Mouse (Mus musculus) CH12.LX (cell line): ENCODE results near the gene Kif13a. TPM values are rescaled to one million over a fixed set of nuclear protein-coding genes. Genes with fewer than 3 reads are reported as not detected.

Experiments used
- DNase-seq: peaks from one replicate; pipeline ENCODE4 v3.0.0-alpha.2; 2013; ENCODE audit errors: extremely low read depth
- H3K27ac ChIP-seq: 2 replicates; pipeline ENCODE4 v1.5.1; 2012; ENCODE audit warnings: low read depth, mild to moderate bottlenecking, control low read depth, moderate library complexity; ENCODE audit not compliant: insufficient read depth
- H3K27me3 ChIP-seq: replicated peaks from 2 replicates; pipeline ENCODE3; 2012; ENCODE audit warnings: inconsistent platforms
- H3K36me3 ChIP-seq, 2 experiments: replicated peaks in 1 of 2; 2 replicates each; pipeline versions ENCODE3 to v1.6.1; 2012; ENCODE audit warnings: inconsistent platforms in 1 of 2, low read length in 1 of 2, mild to moderate bottlenecking in 1 of 2, mixed read lengths in 1 of 2, moderate library complexity in 1 of 2; ENCODE audit not compliant: control insufficient read depth in 1 of 2, insufficient read depth in 1 of 2
- H3K4me1 ChIP-seq, 2 experiments: 2 replicates each; pipeline ENCODE4 v1.6.1; 2012; ENCODE audit warnings: inconsistent platforms in 1 of 2, moderate library complexity in 1 of 2; ENCODE audit not compliant: insufficient read depth in 2 of 2, control insufficient read depth in 1 of 2
- H3K4me2 ChIP-seq: 2 replicates; pipeline ENCODE4 v1.6.1; 2012; ENCODE audit warnings: low read depth, mild to moderate bottlenecking, control low read depth; ENCODE audit not compliant: poor library complexity, insufficient read depth, severe bottlenecking
- H3K4me3 ChIP-seq, 3 experiments: fragments of 150-350 bp in 1 of 3; sonication (generic) in 1 of 3; replicated peaks in 1 of 3; 2 replicates each; pipeline versions ENCODE3 to v1.5.1; 2011 to 2012; ENCODE audit warnings: low read depth in 2 of 3, low read length in 2 of 3, mild to moderate bottlenecking in 2 of 3, moderate library complexity in 2 of 3, control low read depth in 1 of 3, improper control_type of control experiment in 1 of 3, inconsistent platforms in 1 of 3, mixed read lengths in 1 of 3; ENCODE audit not compliant: poor library complexity in 1 of 3
- H3K79me2 ChIP-seq: replicated peaks from 2 replicates; pipeline ENCODE4 v1.6.1; 2012; ENCODE audit warnings: mild to moderate bottlenecking, moderate library complexity; ENCODE audit not compliant: control insufficient read depth, poor library complexity, insufficient read depth, severe bottlenecking; ENCODE audit errors: extremely low read depth
- H3K9ac ChIP-seq: 2 replicates; pipeline ENCODE4 v1.6.1; 2012; ENCODE audit warnings: low read depth, mild to moderate bottlenecking, control low read depth, moderate library complexity; ENCODE audit not compliant: insufficient read depth
- H3K9me3 ChIP-seq: replicated peaks from 2 replicates; pipeline ENCODE3; 2012; ENCODE audit warnings: low read length, inconsistent platforms, mixed read lengths
- EP300 ChIP-seq: IDR thresholded peaks from 2 replicates; pipeline ENCODE4 v1.6.1; 2011; ENCODE audit warnings: low read length, improper control_type of control experiment
- HCFC1 ChIP-seq: IDR thresholded peaks from 2 replicates; pipeline ENCODE4 v1.6.1; 2012; ENCODE audit warnings: low read depth, mild to moderate bottlenecking, inconsistent platforms, low read length, improper control_type of control experiment
- JUND ChIP-seq: conservative IDR thresholded peaks from 2 replicates; pipeline ENCODE4 v1.6.1; 2011; ENCODE audit warnings: low read depth, low read length, improper control_type of control experiment
- MAFK ChIP-seq: IDR thresholded peaks from 2 replicates; pipeline ENCODE4 v1.6.1; 2011; ENCODE audit warnings: low read length, improper control_type of control experiment; ENCODE audit not compliant: insufficient replicate concordance
- MAZ ChIP-seq: IDR thresholded peaks from 2 replicates; pipeline ENCODE4 v1.6.1; 2012; ENCODE audit warnings: low read depth, mild to moderate bottlenecking, inconsistent platforms, low read length, improper control_type of control experiment, moderate library complexity
- MEF2A ChIP-seq: IDR thresholded peaks from 2 replicates; pipeline ENCODE4 v1.6.1; 2014; ENCODE audit warnings: low read depth, mild to moderate bottlenecking, inconsistent platforms, low read length, improper control_type of control experiment, borderline replicate concordance
- MYC ChIP-seq: IDR thresholded peaks from 2 replicates; pipeline ENCODE4 v1.6.1; 2011; ENCODE audit warnings: low read depth, mild to moderate bottlenecking, improper control_type of control experiment, low read length
- NELFE ChIP-seq: IDR thresholded peaks from 2 replicates; pipeline ENCODE4 v1.6.1; 2011; ENCODE audit warnings: low read depth, low read length, improper control_type of control experiment
- SMC3 ChIP-seq: IDR thresholded peaks from 2 replicates; pipeline ENCODE4 v1.6.1; 2011; ENCODE audit warnings: low read depth, low read length, improper control_type of control experiment
- TCF12 ChIP-seq: IDR thresholded peaks from 2 replicates; pipeline ENCODE4 v1.6.1; 2014; ENCODE audit warnings: low read depth, mild to moderate bottlenecking, inconsistent platforms, low read length, improper control_type of control experiment
- ZKSCAN1 ChIP-seq: IDR thresholded peaks from 2 replicates; pipeline ENCODE4 v1.6.1; 2012; ENCODE audit warnings: low read depth, inconsistent platforms, low read length, improper control_type of control experiment, borderline replicate concordance
- dilution Hi-C: fragments of 300-500 bp; cut with MboI; formaldehyde crosslinking; loops from 2 replicates; pipeline ENCODE4 v1.14.3; 2020; ENCODE audit warnings: low sequenced_read_pairs; ENCODE audit not compliant: extremely low pct_unique_long_range_greater_than_20kb, extremely low pct_ligation_motif_present
- in situ Hi-C: fragments of 300-500 bp; cut with MboI; formaldehyde crosslinking; loops from 3 replicates; pipeline ENCODE4 v1.14.3; 2019; ENCODE audit warnings: low sequenced_read_pairs, low pct_ligation_motif_present, low pct_unique_long_range_greater_than_20kb, mixed read lengths
- polyA plus RNA-seq: library from polyadenylated mRNA; unstranded; fragments of >175 nt; gene quantifications from 2 replicates; pipeline ENCODE4 v1.2.1, GENCODE M21; 2012; ENCODE audit warnings: low read depth; ENCODE audit not compliant: insufficient read length
- total RNA-seq, 2 experiments: library from RNA; depleted of rRNA; stranded (reverse); fragments of 300-350 nt in 1 of 2; fragments of >200 nt in 1 of 2; gene quantifications; 2 replicates each; pipeline ENCODE4 v1.2.3; 2012 to 2014

Gene Kif13a
- total and polyA plus RNA-seq, 3 experiments: not detected

DNA sequence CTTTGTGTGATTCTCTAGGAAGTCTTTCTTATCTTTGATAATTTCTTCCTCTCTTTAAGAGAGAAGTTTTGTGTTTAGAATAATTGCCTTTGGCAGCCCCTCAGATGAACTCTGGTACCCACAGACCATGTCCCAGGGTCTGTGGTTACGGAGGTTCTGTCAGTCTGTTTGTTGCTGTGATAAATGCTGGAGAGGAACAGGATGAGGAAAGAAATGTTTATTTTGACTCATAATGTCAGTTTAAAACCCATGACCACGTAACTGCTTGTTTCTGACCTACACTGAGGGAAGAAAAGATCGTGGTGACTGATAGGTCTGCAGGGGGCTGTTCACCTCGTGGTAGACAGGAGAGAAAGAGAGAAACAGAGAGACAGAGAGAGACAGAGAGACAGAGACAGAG lies 46.3 kb upstream of the Kif13a start:
- Histone ChIP-seq H3K36me3 (no peaks in the 10 kb centered on the region), H3K4me1 (peaks cover 9 to 29% of the 10 kb centered on the region in 2 experiments), H3K79me2 (no peaks in the 10 kb centered on the region), H3K27me3 (no peaks in the 10 kb centered on the region), H3K27ac (no peak overlapping the region), H3K9ac (no peak overlapping the region), H3K9me3 (no peaks in the 10 kb centered on the region), H3K4me2 (no peak overlapping the region), H3K4me3 (no peak overlapping the region)
- dilution Hi-C loops: no loop called here
- in situ Hi-C loops: no loop called here
- TF ChIP-seq MAFK (no peak), JUND (no peak), ZKSCAN1 (no peak), MEF2A (no peak)
- no peak for DNase-seq

DNA sequence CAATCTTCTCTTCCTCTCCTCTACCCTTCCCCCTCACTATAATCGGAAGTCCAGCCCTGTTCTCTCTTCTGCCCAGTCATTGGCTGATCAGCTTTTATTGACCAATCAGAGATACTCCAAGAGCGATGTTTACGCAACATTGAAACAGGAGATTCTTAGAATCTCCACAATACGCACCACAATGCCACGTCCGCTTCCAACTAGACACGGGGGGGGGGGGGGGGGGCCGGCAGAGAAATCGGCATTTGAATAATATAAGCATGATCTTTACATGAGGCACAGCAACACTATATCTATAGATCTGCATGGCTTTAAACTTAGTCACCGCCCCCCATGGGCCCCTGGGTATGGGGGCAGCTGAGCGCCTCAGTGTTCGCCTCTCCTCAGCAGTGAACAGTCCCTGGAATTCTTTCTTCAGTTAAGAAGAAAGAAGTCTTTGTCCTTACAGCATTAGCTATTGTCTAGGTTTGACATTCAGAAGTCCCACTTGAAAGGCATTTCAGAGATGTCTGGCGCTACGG lies 45.4 kb upstream of the Kif13a start:
- in situ Hi-C loops: no loop called here
- H3K36me3 ChIP-seq: no peaks in the 10 kb centered on the region
- H3K9ac ChIP-seq: no peak overlapping the region
- H3K4me3 ChIP-seq: no peak overlapping the region
- H3K27ac ChIP-seq: no peak overlapping the region
- H3K4me1 ChIP-seq: peaks cover under 1 to 21% of the 10 kb centered on the region in 2 experiments
- dilution Hi-C loops: no loop called here
- no peak for DNase-seq
- no peak for TF ChIP-seq MAZ
- H3K79me2 ChIP-seq: no peaks in the 10 kb centered on the region
- no peak overlapping the region for H3K4me2 ChIP-seq
- H3K27me3 ChIP-seq: no peaks in the 10 kb centered on the region
- no peaks in the 10 kb centered on the region for H3K9me3 ChIP-seq

DNA sequence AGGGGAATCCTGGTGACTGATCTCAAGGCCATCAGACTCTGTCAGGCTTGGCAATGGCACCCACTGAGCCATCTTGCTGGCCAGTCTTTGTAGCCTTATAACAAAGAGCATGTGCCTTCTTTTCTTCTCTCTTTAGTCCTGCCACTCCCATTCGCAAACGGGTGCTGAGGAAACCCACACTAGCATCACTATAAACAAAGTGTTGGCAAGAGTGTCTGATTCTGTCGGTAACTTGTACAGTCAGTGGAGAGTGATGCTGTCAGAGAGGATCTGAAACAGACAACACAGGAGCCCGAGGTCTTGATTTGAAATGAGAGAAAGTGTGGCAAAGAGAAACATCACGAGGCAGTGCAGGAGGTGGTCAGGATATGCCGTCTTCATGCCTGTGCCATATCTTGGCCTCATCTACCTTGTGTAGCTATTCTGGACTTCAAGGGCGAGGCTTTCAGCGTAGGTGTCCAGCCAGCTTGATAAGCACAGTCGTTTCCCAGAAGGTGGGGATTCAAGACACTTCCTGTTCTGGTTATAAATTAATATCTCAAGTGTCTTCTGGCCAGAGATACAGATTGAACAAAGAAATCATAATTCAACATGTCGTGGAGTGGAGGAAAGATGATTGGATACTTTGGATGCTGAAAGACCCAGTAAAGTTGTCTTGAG lies 40.7 kb upstream of the Kif13a start:
- DNase-seq: no peak
- dilution Hi-C loops (no loop called here), in situ Hi-C loops (no loop called here)
- H3K4me1 ChIP-seq: peaks cover 5% of the 10 kb centered on the region in 2 experiments; a peak in 3 of 4 replicates
- no peak overlapping the region for H3K27ac ChIP-seq
- H3K4me3 ChIP-seq: no peak overlapping the region
- TF ChIP-seq TCF12 (no peak), MYC (no peak), SMC3 (no peak), HCFC1 (no peak), EP300 (no peak), MAZ (no peak), NELFE (no peak)
- H3K79me2 ChIP-seq: no peaks in the 10 kb centered on the region
- H3K9me3 ChIP-seq: no peaks in the 10 kb centered on the region
- H3K9ac ChIP-seq: no peak overlapping the region
- H3K4me2 ChIP-seq: no peak overlapping the region
- H3K36me3 ChIP-seq: no peaks in the 10 kb centered on the region
- no peaks in the 10 kb centered on the region for H3K27me3 ChIP-seq
